Mouse (Mus musculus): Measurements from ENCODE around the gene Olfr905. TPM values are rescaled to one million over a fixed set of nuclear protein-coding genes. Genes with fewer than 3 reads are reported as not detected.

Olfr905 gene
- total RNA-seq (2021) = under 1 TPM in 1 of 2 experiments, not detected in 1; 0.07 TPM

GRCm38 (mm10) chr9:38470807-38471206 lies at the start of gene Olfr905:
TSS of gene Olfr905 (plus strand) at chr9:38471107.
- no peak for DNase-seq (ENCODE audit: extremely low spot score in 1 of 2, low spot score in 1 of 2)

- DNase-seq (ENCODE audit: extremely low spot score in 1 of 2, low spot score in 1 of 2) = no peak
Observed at GRCm38 (mm10) chr9:38423801-38424200, 47.1 kb upstream of the Olfr905 start.

GRCm38 (mm10) chr9:38427026-38427425 lies 43.9 kb upstream of the Olfr905 start:
- no peak for DNase-seq (ENCODE audit: extremely low spot score in 1 of 2, low spot score in 1 of 2)

GRCm38 (mm10) chr9:38429155-38429554 lies 41.8 kb upstream of the Olfr905 start, which contains the start of gene Olfr901:
TSS of gene Olfr901 (plus strand) at chr9:38429455.
- DNase-seq (ENCODE audit: extremely low spot score in 1 of 2, low spot score in 1 of 2) = no peak

- no peak for DNase-seq (ENCODE audit: extremely low spot score in 1 of 2, low spot score in 1 of 2)
Observed at GRCm38 (mm10) chr9:38447352-38447751, 23.6 kb upstream of the Olfr905 start, which contains the start of gene Olfr902. TSS of gene Olfr902 (plus strand) at chr9:38447652.

- no peak for DNase-seq (ENCODE audit: extremely low spot score in 1 of 2, low spot score in 1 of 2)
Observed at GRCm38 (mm10) chr9:38462844-38463243, 8.1 kb upstream of the Olfr905 start, which contains the start of gene Olfr904. TSS of gene Olfr904 (plus strand) at chr9:38463144.

- DNase-seq (ENCODE audit: extremely low spot score in 1 of 2, low spot score in 1 of 2) = no peak
Observed at GRCm38 (mm10) chr9:38486785-38487184, 15.9 kb downstream of the Olfr905 start, which contains the start of gene Olfr906. TSS of gene Olfr906 (plus strand) at chr9:38487085.

- DNase-seq (ENCODE audit: extremely low spot score in 1 of 2, low spot score in 1 of 2) = no peak
Observed at GRCm38 (mm10) chr9:38495501-38495900, 24.6 kb downstream of the Olfr905 start, which contains the start of gene Olfr907. TSS of gene Olfr907 (plus strand) at chr9:38495801.

- DNase-seq (ENCODE audit: extremely low spot score in 1 of 2, low spot score in 1 of 2) = no peak
Observed at GRCm38 (mm10) chr9:38512353-38512752, 41.4 kb downstream of the Olfr905 start.

GRCm38 (mm10) chr9:38521280-38521679 lies 50.4 kb downstream of the Olfr905 start, which contains the start of gene Olfr911-ps1:
TSS of gene Olfr911-ps1 (plus strand) at chr9:38521580.
- no peak for DNase-seq (ENCODE audit: extremely low spot score in 1 of 2, low spot score in 1 of 2)

Other genes with a start within 250 kb of the Olfr905 start
- not detected for gene Olfr143, start 218.3 kb upstream of the Olfr905 start, total RNA-seq (2021)
- not detected for gene Olfr895, start 203.3 kb upstream of the Olfr905 start, total RNA-seq (2021)
- not detected for gene Olfr896-ps1, start 180.0 kb upstream of the Olfr905 start, total RNA-seq (2021)
- not detected for gene Olfr25, start 142.0 kb upstream of the Olfr905 start, total RNA-seq (2021)
- not detected for gene Olfr898, start 122.7 kb upstream of the Olfr905 start, total RNA-seq (2021)
- not detected for gene Olfr250, start 104.2 kb upstream of the Olfr905 start, total RNA-seq (2021)
- not detected for gene Olfr251, start 94.0 kb upstream of the Olfr905 start, total RNA-seq (2021)
- not detected for gene Olfr147, start 69.4 kb upstream of the Olfr905 start, total RNA-seq (2021)
- not detected for gene Olfr901, start 41.7 kb upstream of the Olfr905 start, total RNA-seq (2021)
- not detected for gene Olfr902, start 23.5 kb upstream of the Olfr905 start, total RNA-seq (2021)
- not detected for gene Olfr904, start 8.0 kb upstream of the Olfr905 start, total RNA-seq (2021)
- gene Olfr906, start 16.0 kb downstream of the Olfr905 start, total RNA-seq (2021) = not detected
- gene Olfr907, start 24.7 kb downstream of the Olfr905 start, total RNA-seq (2021) = not detected
- gene Olfr911-ps1, start 50.5 kb downstream of the Olfr905 start, total RNA-seq (2021) = not detected
- not detected for gene Olfr910, start 66.7 kb downstream of the Olfr905 start, total RNA-seq (2021)
- not detected for gene Olfr912, start 109.1 kb downstream of the Olfr905 start, total RNA-seq (2021)
- gene Olfr913, start 121.7 kb downstream of the Olfr905 start, total RNA-seq (2021) = not detected
- not detected for gene Olfr914, start 134.0 kb downstream of the Olfr905 start, total RNA-seq (2021)
- gene Olfr916, start 188.8 kb downstream of the Olfr905 start, total RNA-seq (2021) = not detected
- gene Olfr917, start 194.7 kb downstream of the Olfr905 start, total RNA-seq (2021) = not detected
- gene Olfr918, start 203.5 kb downstream of the Olfr905 start, total RNA-seq (2021) = not detected
- gene Olfr919, start 232.6 kb downstream of the Olfr905 start, total RNA-seq (2021) = not detected
- gene Vwa5a, start 247.2 kb downstream of the Olfr905 start, total RNA-seq (2021) = 10 to 100 TPM; 10.4 to 11.5 TPM